Mouse (Mus musculus) intestine, postnatal 0 days (tissue): ENCODE results near the gene Abhd14b. TPM values are rescaled to one million over a fixed set of nuclear protein-coding genes. Genes with fewer than 3 reads are reported as not detected.
"Not testable (repeated sequence)": the region's sequence is repeated elsewhere in the genome, so short reads cannot be mapped to it uniquely, and the experiment has no call there.

Experiments used
- ATAC-seq: fragments of 200-750 bp; cut with Nextera tagmentation; 2 replicates; pipeline ENCODE4 v1.8.0; 2017; ENCODE audit warnings: mild to moderate bottlenecking, moderate TSS enrichment, moderate library complexity
- H3K27ac ChIP-seq: fragments of 300-500 bp; sonication (generic); 2 replicates; pipeline ENCODE4 v1.5.1; 2014; ENCODE audit warnings: mild to moderate bottlenecking, low read depth, low read length, moderate library complexity
- H3K27me3 ChIP-seq: fragments of 300-500 bp; sonication (generic); replicated peaks from 2 replicates; pipeline ENCODE4 v1.6.1; 2014; ENCODE audit warnings: low read length, mixed read lengths; ENCODE audit not compliant: control insufficient read depth, insufficient read depth
- H3K36me3 ChIP-seq: fragments of 300-500 bp; sonication (generic); 2 replicates; pipeline ENCODE4 v1.6.1; 2014; ENCODE audit warnings: mild to moderate bottlenecking, moderate library complexity; ENCODE audit not compliant: control insufficient read depth, insufficient read depth
- H3K4me1 ChIP-seq: fragments of 300-500 bp; sonication (generic); replicated peaks from 2 replicates; pipeline ENCODE4 v1.6.1; 2014; ENCODE audit warnings: antibody characterized with exemption, low read length, mixed read lengths; ENCODE audit not compliant: control insufficient read depth, insufficient read depth
- H3K4me2 ChIP-seq: fragments of 300-500 bp; sonication (generic); replicated peaks from 2 replicates; pipeline ENCODE4 v1.6.1; 2014; ENCODE audit warnings: low read depth, mild to moderate bottlenecking, moderate library complexity
- H3K4me3 ChIP-seq: fragments of 300-500 bp; sonication (generic); 2 replicates; pipeline ENCODE4 v1.5.1; 2014; ENCODE audit warnings: low read depth, low read length
- H3K9ac ChIP-seq: fragments of 300-500 bp; sonication (generic); 2 replicates; pipeline ENCODE4 v1.6.1; 2014; ENCODE audit warnings: mild to moderate bottlenecking, low read depth, low read length
- H3K9me3 ChIP-seq: fragments of 300-500 bp; sonication (generic); 2 replicates; pipeline ENCODE4 v1.6.1; 2016; ENCODE audit warnings: mixed run types; ENCODE audit not compliant: control insufficient read depth
- CTCF ChIP-seq: sonication (generic); IDR thresholded peaks from 2 replicates; pipeline ENCODE4 v1.5.1; 2016; ENCODE audit warnings: low read depth, mild to moderate bottlenecking, control low read depth, antibody characterized with exemption, moderate library complexity
- WGBS: fragments of 180-500 bp; shearing (Covaris S2); extraction: QIAGEN DNeasy Blood & Tissue Kit; methylation state at CpG from one replicate; pipeline ENCODE4 v1.1.7; 2014; 5-methylcytosine and 5-hydroxymethylcytosine counted together
- polyA plus RNA-seq: library from polyadenylated mRNA; unstranded; fragments of >200 nt; fragmentation: Nextera tagmentation; extraction: Ambion mirVana; gene quantifications from 2 replicates; pipeline ENCODE4 v1.2.1, GENCODE M21; 2015

Gene Abhd14b
- polyA plus RNA-seq, 1 experiment from 2014 or later = 38.1 TPM

GRCm38 (mm10) chr9:106481075-106481474 is 33.8 kb downstream of the Abhd14b start:
- TF ChIP-seq CTCF = no peak
- H3K4me1 ChIP-seq = peaks cover 5% of the 10 kb centered on the region; the same call in 1 of the 2 replicates
- no peak overlapping the region for H3K4me3 ChIP-seq
- no peak overlapping the region for H3K27ac ChIP-seq
- no peak overlapping the region for H3K9ac ChIP-seq
- peaks cover 65% of the 10 kb centered on the region for H3K36me3 ChIP-seq
- no peaks in the 10 kb centered on the region for H3K9me3 ChIP-seq
- WGBS = 91% methylated on average over 15 of the region's 15 CpGs
- H3K27me3 ChIP-seq = no peaks in the 10 kb centered on the region
- ATAC-seq = no peak
- no peak overlapping the region for H3K4me2 ChIP-seq

GRCm38 (mm10) chr9:106481676-106482075 is 34.4 kb downstream of the Abhd14b start:
- no peak overlapping the region for H3K4me2 ChIP-seq
- ATAC-seq = no peak
- no peak for TF ChIP-seq CTCF
- no peak overlapping the region for H3K4me3 ChIP-seq
- WGBS = 93% methylated on average over 13 of the region's 13 CpGs
- H3K27ac ChIP-seq = no peak overlapping the region
- H3K27me3 ChIP-seq = no peaks in the 10 kb centered on the region
- no peaks in the 10 kb centered on the region for H3K9me3 ChIP-seq
- no peak overlapping the region for H3K9ac ChIP-seq
- H3K4me1 ChIP-seq = no peaks in the 10 kb centered on the region
- H3K36me3 ChIP-seq = peaks cover 68% of the 10 kb centered on the region

GRCm38 (mm10) chr9:106482578-106483115 is 35.4 kb downstream of the Abhd14b start:
- H3K4me3 ChIP-seq = no peak overlapping the region
- H3K4me2 ChIP-seq = no peak overlapping the region
- H3K9me3 ChIP-seq = no peaks in the 10 kb centered on the region
- H3K36me3 ChIP-seq = peaks cover 68% of the 10 kb centered on the region
- H3K9ac ChIP-seq = no peak overlapping the region
- WGBS = 82% methylated on average over 17 of the region's 17 CpGs
- TF ChIP-seq CTCF = no peak
- H3K27me3 ChIP-seq = no peaks in the 10 kb centered on the region
- ATAC-seq = no peak
- H3K4me1 ChIP-seq = no peaks in the 10 kb centered on the region
- no peak overlapping the region for H3K27ac ChIP-seq

- H3K4me2 ChIP-seq = no peak overlapping the region
- ATAC-seq = no peak
- H3K27me3 ChIP-seq = no peaks in the 10 kb centered on the region
- TF ChIP-seq CTCF = no peak
- no peak overlapping the region for H3K9ac ChIP-seq
- no peaks in the 10 kb centered on the region for H3K4me1 ChIP-seq
- no peaks in the 10 kb centered on the region for H3K9me3 ChIP-seq
- H3K4me3 ChIP-seq = no peak overlapping the region
- peaks cover 68% of the 10 kb centered on the region for H3K36me3 ChIP-seq
- 94% methylated on average over 10 of the region's 10 CpGs for WGBS
- no peak overlapping the region for H3K27ac ChIP-seq
Observed at GRCm38 (mm10) chr9:106483136-106483535, 35.9 kb downstream of the Abhd14b start.

- no peak for TF ChIP-seq CTCF
- no peak for ATAC-seq
- Histone ChIP-seq H3K4me2 (no peak overlapping the region), H3K27me3 (no peaks in the 10 kb centered on the region), H3K36me3 (peaks cover 68% of the 10 kb centered on the region), H3K27ac (no peak overlapping the region), H3K9ac (no peak overlapping the region), H3K4me3 (no peak overlapping the region), H3K9me3 (no peaks in the 10 kb centered on the region), H3K4me1 (no peaks in the 10 kb centered on the region)
- WGBS = 90% methylated on average over 17 of the region's 17 CpGs
Observed at GRCm38 (mm10) chr9:106483606-106484005, 36.3 kb downstream of the Abhd14b start.

GRCm38 (mm10) chr9:106485076-106485475 is 37.8 kb downstream of the Abhd14b start:
- H3K4me2 ChIP-seq = no peak overlapping the region
- H3K27me3 ChIP-seq = no peaks in the 10 kb centered on the region
- H3K4me3 ChIP-seq = no peak overlapping the region
- ATAC-seq = no peak
- 86% methylated on average over 10 of the region's 10 CpGs for WGBS
- no peak overlapping the region; the same call in 1 of the 2 replicates for H3K27ac ChIP-seq
- no peak overlapping the region for H3K9ac ChIP-seq
- no peak for TF ChIP-seq CTCF
- no peaks in the 10 kb centered on the region for H3K4me1 ChIP-seq
- no peaks in the 10 kb centered on the region for H3K9me3 ChIP-seq
- peaks cover 56% of the 10 kb centered on the region for H3K36me3 ChIP-seq

GRCm38 (mm10) chr9:106487602-106488001 is 40.3 kb downstream of the Abhd14b start:
- not testable (repeated sequence) for ATAC-seq, H3K9ac ChIP-seq, H3K27ac ChIP-seq, H3K4me1 ChIP-seq, H3K4me2 ChIP-seq, H3K9me3 ChIP-seq, H3K4me3 ChIP-seq, H3K27me3 ChIP-seq
- peaks cover 37% of the 10 kb centered on the region for H3K36me3 ChIP-seq
- 88% methylated on average over 6 of the region's 6 CpGs for WGBS
